Mouse (Mus musculus) cerebellum, adult 2 months (tissue): ENCODE measurements at regions not wholly inside any gene's neighbourhood (a gene's known extent, or its start where the extent isn't known, plus 50 kb on each side); places are given as distances from the start of the nearest gene placed in this dataset.

Experiments
- CTCF ChIP-seq: fragments of 200-500 bp; IDR thresholded peaks from 2 replicates; pipeline ENCODE4 v1.5.1; 2011; ENCODE audit warnings: low read depth, mild to moderate bottlenecking, control low read depth, low read length, moderate library complexity, borderline replicate concordance; ENCODE audit not compliant: insufficient read depth
- POLR2A ChIP-seq: fragments of 200-500 bp; IDR thresholded peaks from 2 replicates; pipeline ENCODE4 v1.6.1; 2011; ENCODE audit warnings: low read length, control low read depth, borderline replicate concordance; ENCODE audit not compliant: insufficient read depth

- no peak for TF ChIP-seq CTCF
- no peak for TF ChIP-seq POLR2A
Observed at GRCm38 (mm10) chr3:144301068-144301467, 96.0 kb upstream of the Lmo4 start.
